Mouse (Mus musculus) CH12.LX (cell line): Measurements from ENCODE around the gene Arhgap28. TPM values are rescaled to one million over a fixed set of nuclear protein-coding genes. Genes with fewer than 3 reads are reported as not detected.

Experiments
- DNase-seq: peaks from one replicate; pipeline ENCODE4 v3.0.0-alpha.2; 2013; ENCODE audit errors: extremely low read depth
- H3K27ac ChIP-seq: 2 replicates; pipeline ENCODE4 v1.5.1; 2012; ENCODE audit warnings: low read depth, mild to moderate bottlenecking, control low read depth, moderate library complexity; ENCODE audit not compliant: insufficient read depth
- H3K27me3 ChIP-seq: replicated peaks from 2 replicates; pipeline ENCODE3; 2012; ENCODE audit warnings: inconsistent platforms
- H3K36me3 ChIP-seq, 2 experiments: replicated peaks in 1 of 2; 2 replicates each; pipeline versions ENCODE3 to v1.6.1; 2012; ENCODE audit warnings: inconsistent platforms in 1 of 2, low read length in 1 of 2, mild to moderate bottlenecking in 1 of 2, mixed read lengths in 1 of 2, moderate library complexity in 1 of 2; ENCODE audit not compliant: control insufficient read depth in 1 of 2, insufficient read depth in 1 of 2
- H3K4me1 ChIP-seq, 2 experiments: 2 replicates each; pipeline ENCODE4 v1.6.1; 2012; ENCODE audit warnings: inconsistent platforms in 1 of 2, moderate library complexity in 1 of 2; ENCODE audit not compliant: insufficient read depth in 2 of 2, control insufficient read depth in 1 of 2
- H3K4me2 ChIP-seq: 2 replicates; pipeline ENCODE4 v1.6.1; 2012; ENCODE audit warnings: low read depth, mild to moderate bottlenecking, control low read depth; ENCODE audit not compliant: poor library complexity, insufficient read depth, severe bottlenecking
- H3K4me3 ChIP-seq, 3 experiments: fragments of 150-350 bp in 1 of 3; sonication (generic) in 1 of 3; replicated peaks in 1 of 3; 2 replicates each; pipeline versions ENCODE3 to v1.5.1; 2011 to 2012; ENCODE audit warnings: low read depth in 2 of 3, low read length in 2 of 3, mild to moderate bottlenecking in 2 of 3, moderate library complexity in 2 of 3, control low read depth in 1 of 3, improper control_type of control experiment in 1 of 3, inconsistent platforms in 1 of 3, mixed read lengths in 1 of 3; ENCODE audit not compliant: poor library complexity in 1 of 3
- H3K79me2 ChIP-seq: replicated peaks from 2 replicates; pipeline ENCODE4 v1.6.1; 2012; ENCODE audit warnings: mild to moderate bottlenecking, moderate library complexity; ENCODE audit not compliant: control insufficient read depth, poor library complexity, insufficient read depth, severe bottlenecking; ENCODE audit errors: extremely low read depth
- H3K9ac ChIP-seq: 2 replicates; pipeline ENCODE4 v1.6.1; 2012; ENCODE audit warnings: low read depth, mild to moderate bottlenecking, control low read depth, moderate library complexity; ENCODE audit not compliant: insufficient read depth
- H3K9me3 ChIP-seq: replicated peaks from 2 replicates; pipeline ENCODE3; 2012; ENCODE audit warnings: low read length, inconsistent platforms, mixed read lengths
- CHD1 ChIP-seq: IDR thresholded peaks from 2 replicates; pipeline ENCODE4 v1.6.1; 2012; ENCODE audit warnings: low read depth, low read length, improper control_type of control experiment, inconsistent platforms
- GABPA ChIP-seq: IDR thresholded peaks from 2 replicates; pipeline ENCODE4 v1.6.1; 2012; ENCODE audit warnings: low read depth, low read length, improper control_type of control experiment, inconsistent platforms; ENCODE audit not compliant: insufficient replicate concordance
- HCFC1 ChIP-seq: IDR thresholded peaks from 2 replicates; pipeline ENCODE4 v1.6.1; 2012; ENCODE audit warnings: low read depth, mild to moderate bottlenecking, inconsistent platforms, low read length, improper control_type of control experiment
- JUN ChIP-seq: IDR thresholded peaks from 2 replicates; pipeline ENCODE4 v1.6.1; 2011; ENCODE audit warnings: low read depth, mild to moderate bottlenecking, low read length, improper control_type of control experiment, moderate library complexity; ENCODE audit not compliant: insufficient read depth
- MAX ChIP-seq: IDR thresholded peaks from 2 replicates; pipeline ENCODE4 v1.6.1; 2011; ENCODE audit warnings: low read length, improper control_type of control experiment
- MXI1 ChIP-seq: IDR thresholded peaks from 2 replicates; pipeline ENCODE4 v1.6.1; 2011; ENCODE audit warnings: mild to moderate bottlenecking, low read depth, low read length, improper control_type of control experiment
- MYC ChIP-seq: IDR thresholded peaks from 2 replicates; pipeline ENCODE4 v1.6.1; 2011; ENCODE audit warnings: low read depth, mild to moderate bottlenecking, improper control_type of control experiment, low read length
- NELFE ChIP-seq: IDR thresholded peaks from 2 replicates; pipeline ENCODE4 v1.6.1; 2011; ENCODE audit warnings: low read depth, low read length, improper control_type of control experiment
- NRF1 ChIP-seq: IDR thresholded peaks from 2 replicates; pipeline ENCODE4 v1.6.1; 2014; ENCODE audit warnings: low read depth, mild to moderate bottlenecking, inconsistent platforms, low read length, improper control_type of control experiment, moderate library complexity
- PAX5 ChIP-seq: IDR thresholded peaks from 2 replicates; pipeline ENCODE4 v1.6.1; 2012; ENCODE audit warnings: low read length, inconsistent platforms, mixed read lengths
- POLR2AphosphoS2 ChIP-seq: IDR thresholded peaks from 2 replicates; pipeline ENCODE4 v1.6.1; 2011; ENCODE audit warnings: low read depth, low read length, improper control_type of control experiment
- RAD21 ChIP-seq: IDR thresholded peaks from 2 replicates; pipeline ENCODE4 v1.6.1; 2011; ENCODE audit warnings: low read depth, mild to moderate bottlenecking, low read length, improper control_type of control experiment, moderate library complexity
- SIN3A ChIP-seq: IDR thresholded peaks from 2 replicates; pipeline ENCODE4 v1.6.1; 2012; ENCODE audit warnings: low read length, improper control_type of control experiment, inconsistent platforms
- TBP ChIP-seq: conservative IDR thresholded peaks from 2 replicates; pipeline ENCODE4 v1.6.1; 2011; ENCODE audit warnings: low read depth, low read length, improper control_type of control experiment
- UBTF ChIP-seq: IDR thresholded peaks from 2 replicates; pipeline ENCODE4 v1.6.1; 2012; ENCODE audit warnings: low read depth, mild to moderate bottlenecking, inconsistent platforms, low read length, improper control_type of control experiment, moderate library complexity
- USF2 ChIP-seq: conservative IDR thresholded peaks from 2 replicates; pipeline ENCODE4 v1.6.1; 2011; ENCODE audit warnings: low read depth, low read length, improper control_type of control experiment
- ZC3H11A ChIP-seq: IDR thresholded peaks from 2 replicates; pipeline ENCODE4 v1.6.1; 2012; ENCODE audit warnings: low read depth, mild to moderate bottlenecking, inconsistent platforms, low read length, improper control_type of control experiment
- ZKSCAN1 ChIP-seq: IDR thresholded peaks from 2 replicates; pipeline ENCODE4 v1.6.1; 2012; ENCODE audit warnings: low read depth, inconsistent platforms, low read length, improper control_type of control experiment, borderline replicate concordance
- ZNF384 ChIP-seq: IDR thresholded peaks from 2 replicates; pipeline ENCODE4 v1.6.1; 2012; ENCODE audit warnings: low read depth, low read length, improper control_type of control experiment, inconsistent platforms
- dilution Hi-C: fragments of 300-500 bp; cut with MboI; formaldehyde crosslinking; loops from 2 replicates; pipeline ENCODE4 v1.14.3; 2020; ENCODE audit warnings: low sequenced_read_pairs; ENCODE audit not compliant: extremely low pct_unique_long_range_greater_than_20kb, extremely low pct_ligation_motif_present
- in situ Hi-C: fragments of 300-500 bp; cut with MboI; formaldehyde crosslinking; loops from 3 replicates; pipeline ENCODE4 v1.14.3; 2019; ENCODE audit warnings: low sequenced_read_pairs, low pct_ligation_motif_present, low pct_unique_long_range_greater_than_20kb, mixed read lengths
- polyA plus RNA-seq: library from polyadenylated mRNA; unstranded; fragments of >175 nt; gene quantifications from 2 replicates; pipeline ENCODE4 v1.2.1, GENCODE M21; 2012; ENCODE audit warnings: low read depth; ENCODE audit not compliant: insufficient read length
- total RNA-seq, 2 experiments: library from RNA; depleted of rRNA; stranded (reverse); fragments of 300-350 nt in 1 of 2; fragments of >200 nt in 1 of 2; gene quantifications; 2 replicates each; pipeline ENCODE4 v1.2.3; 2012 to 2014

Gene Arhgap28
- total and polyA plus RNA-seq, 3 experiments = not detected

DNA sequence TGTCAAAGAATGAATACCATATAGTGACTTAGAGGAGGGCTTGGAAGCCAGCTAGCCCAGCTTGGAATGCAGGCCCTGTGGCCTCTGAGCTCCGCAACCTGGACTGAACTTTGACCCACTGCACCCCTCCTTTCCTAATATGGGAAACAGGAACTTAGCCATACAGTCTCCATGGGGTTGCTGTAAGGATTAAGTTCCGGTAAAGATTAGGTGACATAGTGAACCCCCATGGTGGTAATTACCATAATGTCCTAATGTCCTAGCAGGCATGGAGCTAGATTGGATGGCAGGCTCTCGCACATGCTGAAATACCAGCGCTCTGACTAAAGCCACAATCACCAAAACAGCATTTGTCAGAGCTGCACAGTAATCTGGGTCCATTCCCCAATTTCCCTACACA, 95.8 kb downstream of the Arhgap28 start:
- Histone ChIP-seq H3K27ac (no peak overlapping the region), H3K4me2 (no peak overlapping the region), H3K36me3 (no peaks in the 10 kb centered on the region), H3K4me1 (no peaks in the 10 kb centered on the region), H3K9me3 (peaks cover 77% of the 10 kb centered on the region), H3K4me3 (no peak overlapping the region), H3K9ac (no peak overlapping the region), H3K27me3 (no peaks in the 10 kb centered on the region), H3K79me2 (no peaks in the 10 kb centered on the region)
- TF ChIP-seq ZNF384 = no peak
- no peak for TF ChIP-seq POLR2AphosphoS2
- TF ChIP-seq ZKSCAN1 = no peak
- TF ChIP-seq SIN3A = no peak
- TF ChIP-seq UBTF = no peak
- no peak for TF ChIP-seq PAX5
- no peak for TF ChIP-seq TBP
- no peak for TF ChIP-seq USF2
- no peak for TF ChIP-seq MAX
- TF ChIP-seq GABPA = no peak
- no peak for TF ChIP-seq MXI1
- TF ChIP-seq CHD1 = no peak
- no peak for TF ChIP-seq NELFE
- no peak for TF ChIP-seq NRF1
- DNase-seq = no peak
- in situ Hi-C loops = no loop called here
- dilution Hi-C loops = no loop called here

GRCm38 (mm10) chr17:67907532-67908054, 96.3 kb downstream of the Arhgap28 start:
- H3K4me3 ChIP-seq = no peak overlapping the region

More at GRCm38 (mm10) chr17:67907532-67908054, 96.3 kb downstream of the Arhgap28 start:
- no peaks in the 10 kb centered on the region for H3K4me1 ChIP-seq
- H3K36me3 ChIP-seq = no peaks in the 10 kb centered on the region
- peaks cover 77% of the 10 kb centered on the region for H3K9me3 ChIP-seq
- in situ Hi-C loops = no loop called here
- no peak overlapping the region for H3K27ac ChIP-seq
- no peak for DNase-seq
- H3K79me2 ChIP-seq = no peaks in the 10 kb centered on the region
- H3K4me2 ChIP-seq = no peak overlapping the region
- dilution Hi-C loops = no loop called here
- H3K27me3 ChIP-seq = no peaks in the 10 kb centered on the region
- H3K9ac ChIP-seq = no peak overlapping the region
- TF ChIP-seq RAD21 (no peak), ZC3H11A (no peak), HCFC1 (no peak), JUN (no peak), MYC (no peak)
